ENCODE assay signal across 7 mouse cellular contexts in the genomic region with DNA sequence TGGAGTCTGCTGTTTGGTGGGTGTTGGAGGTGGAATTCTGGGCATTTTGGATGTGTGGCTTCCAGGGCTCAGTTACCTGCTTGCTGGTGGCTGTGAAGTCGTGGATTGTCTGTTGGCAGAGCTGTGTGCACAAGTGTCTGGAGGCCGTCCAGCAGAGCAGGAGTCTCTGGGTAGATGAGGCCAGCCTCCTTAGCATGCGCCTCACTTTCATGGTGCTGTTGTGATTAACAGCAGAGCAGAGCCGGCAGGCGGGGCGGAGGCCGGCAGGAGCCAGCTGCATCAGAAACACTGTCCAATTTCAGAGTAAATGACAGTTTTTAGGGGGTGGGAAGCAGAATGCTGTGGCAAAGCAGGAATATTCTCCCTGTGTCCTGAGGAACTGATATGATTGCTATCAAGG. TPM values are rescaled to one million over a fixed set of nuclear protein-coding genes. Genes with fewer than 3 reads are reported as not detected.
DNase-seq lines count a peak whose midpoint lies in the region; ATAC-seq and TF ChIP-seq lines count a peak whose summit lies in the region.

No protein-coding gene starts in this region.

- H3K27me3 ChIP-seq in embryonic facial prominence, embryonic 14.5 days (replicated peaks; ENCODE audit: control insufficient read depth, insufficient read depth, low read length): no peaks in the 10 kb centered on the region
- no peaks in the 10 kb centered on the region for H3K27me3 ChIP-seq in hindbrain, embryonic 15.5 days
- H3K27me3 ChIP-seq in limb, embryonic 13.5 days: no peaks in the 10 kb centered on the region

- H3K27ac ChIP-seq in embryonic facial prominence, embryonic 14.5 days (replicated peaks; ENCODE audit: low read depth, low read length): peak overlapping the region; percentile 61; the same call in 1 of the 2 replicates
- H3K27ac ChIP-seq in hindbrain, embryonic 15.5 days (replicated peaks): peak overlapping the region; percentile 56
- peak overlapping the region; percentile 67 for H3K27ac ChIP-seq in limb, embryonic 13.5 days

- H3K36me3 ChIP-seq in embryonic facial prominence, embryonic 14.5 days (ENCODE audit: control insufficient read depth, insufficient read depth, low read length): no peaks in the 10 kb centered on the region
- H3K36me3 ChIP-seq in hindbrain, embryonic 15.5 days: no peaks in the 10 kb centered on the region
- peaks cover 21% of the 10 kb centered on the region for H3K36me3 ChIP-seq in limb, embryonic 13.5 days

- H3K4me1 ChIP-seq in lung, adult 2 months (ENCODE audit: control insufficient read depth, insufficient read depth, low read length): peaks cover 6% of the 10 kb centered on the region
- peaks cover 33% of the 10 kb centered on the region for H3K4me1 ChIP-seq in embryonic facial prominence, embryonic 14.5 days (ENCODE audit: control insufficient read depth, insufficient read depth, low read length)
- H3K4me1 ChIP-seq in hindbrain, embryonic 15.5 days (replicated peaks): peaks cover 96% of the 10 kb centered on the region
- H3K4me1 ChIP-seq in limb, embryonic 13.5 days: peaks cover 91% of the 10 kb centered on the region

- H3K9me3 ChIP-seq in embryonic facial prominence, embryonic 14.5 days (ENCODE audit: control insufficient read depth, low read length): no peaks in the 10 kb centered on the region
- no peaks in the 10 kb centered on the region for H3K9me3 ChIP-seq in hindbrain, embryonic 15.5 days
- no peaks in the 10 kb centered on the region for H3K9me3 ChIP-seq in limb, embryonic 13.5 days

- no peak overlapping the region for H3K9ac ChIP-seq in embryonic facial prominence, embryonic 14.5 days (ENCODE audit: low read depth, low read length)
- no peak overlapping the region for H3K9ac ChIP-seq in hindbrain, embryonic 15.5 days
- H3K9ac ChIP-seq in limb, embryonic 13.5 days: peak overlapping the region; percentile 39; the same call in 1 of the 2 replicates

- H3K4me3 ChIP-seq in lung, adult 2 months (replicated peaks; ENCODE audit: extremely low read depth, low read depth, low read length): no peak overlapping the region
- no peak overlapping the region for H3K4me3 ChIP-seq in embryonic facial prominence, embryonic 14.5 days (ENCODE audit: low read depth, low read length)
- H3K4me3 ChIP-seq in hindbrain, embryonic 15.5 days: no peak overlapping the region
- no peak overlapping the region for H3K4me3 ChIP-seq in limb, embryonic 13.5 days

- DNase-seq in lung, adult 2 months: peak; percentile 26
- no peak for DNase-seq in lung, postnatal 25 days (ENCODE audit: low spot score)
- peak; percentile 61 for DNase-seq in embryonic facial prominence, embryonic 14.5 days (ENCODE audit: low spot score)
- peak; percentile 28 for DNase-seq in right cerebral cortex, postnatal 4 days
- DNase-seq in urinary bladder, postnatal 25 days (ENCODE audit: low spot score): no peak

- TF ChIP-seq CTCF in lung, adult 2 months (IDR thresholded peaks at IDR 0.05; ENCODE audit: insufficient read depth, low read length): no peak

- ATAC-seq in embryonic facial prominence, embryonic 14.5 days (ENCODE audit: low read depth): no peak
- no peak for ATAC-seq in hindbrain, embryonic 15.5 days (ENCODE audit: low FRiP score, low read depth)
- no peak for ATAC-seq in limb, embryonic 13.5 days (ENCODE audit: low FRiP score, low read depth)

- WGBS in lung, adult 2 months: 54% methylated on average over 7 of the region's 7 CpGs
- 31% methylated on average over 7 of the region's 7 CpGs for WGBS in embryonic facial prominence, embryonic 14.5 days
- 10% methylated on average over 7 of the region's 7 CpGs for WGBS in hindbrain, embryonic 15.5 days
- WGBS in limb, embryonic 13.5 days: 46% methylated on average over 7 of the region's 7 CpGs

- H3K4me2 ChIP-seq in embryonic facial prominence, embryonic 14.5 days (ENCODE audit: low read depth, low read length): no peak overlapping the region
- H3K4me2 ChIP-seq in hindbrain, embryonic 15.5 days: no peak overlapping the region
- no peak overlapping the region for H3K4me2 ChIP-seq in limb, embryonic 13.5 days (replicated peaks)

- no peak for TF ChIP-seq POLR2A in lung, adult 2 months (IDR thresholded peaks at IDR 0.05; ENCODE audit: borderline replicate concordance, extremely low read depth, low read depth, low read length)

RNA-seq across cellular contexts. Expression of a gene that starts 47.6 kb away (rescaled TPM):
- polyA plus RNA-seq in lung, adult 2 months (2012; rRNA removed): 40.4 and 51.3 TPM in 2 replicates
- 91.3 and 95.5 TPM in 2 replicates for polyA plus RNA-seq in embryonic facial prominence, embryonic 14.5 days (2014; fragmentation: Nextera tagmentation; extraction: Ambion mirVana)
- 83.6 and 85.2 TPM in 2 replicates for polyA plus RNA-seq in hindbrain, embryonic 15.5 days (2015; fragmentation: Nextera tagmentation; extraction: Ambion mirVana)
- polyA plus RNA-seq in limb, embryonic 13.5 days (2015; fragmentation: Nextera tagmentation; extraction: Ambion mirVana): 97.2 and 99.5 TPM in 2 replicates

RNA-seq across cellular contexts. Expression of a gene that starts 47.8 kb away (rescaled TPM):
- polyA plus RNA-seq in lung, adult 2 months (2012; rRNA removed): 6.8 and 11.0 TPM in 2 replicates
- 5.3 and 8.6 TPM in 2 replicates for polyA plus RNA-seq in embryonic facial prominence, embryonic 14.5 days (2014; fragmentation: Nextera tagmentation; extraction: Ambion mirVana)
- polyA plus RNA-seq in hindbrain, embryonic 15.5 days (2015; fragmentation: Nextera tagmentation; extraction: Ambion mirVana): 3.6 and 4.6 TPM in 2 replicates
- polyA plus RNA-seq in limb, embryonic 13.5 days (2015; fragmentation: Nextera tagmentation; extraction: Ambion mirVana): 7.0 and 7.3 TPM in 2 replicates

Comparison
In these comparisons a context has a peak if more than half of its experiments do, and no peak if none do; other contexts are left out.
1. DNase-seq: peak in lung, adult 2 months (single experiment), embryonic facial prominence, embryonic 14.5 days (single experiment) and right cerebral cortex, postnatal 4 days (single experiment); none in lung, postnatal 25 days (single experiment) and urinary bladder, postnatal 25 days (single experiment).
2. Peak in every context shown above with its lines, with median percentiles within 50 percentile points of each other: H3K27ac ChIP-seq.